Mouse (Mus musculus) urinary bladder, adult 2 months (tissue): ENCODE measurements around the gene Slx1b. TPM values are rescaled to one million over a fixed set of nuclear protein-coding genes. Genes with fewer than 3 reads are reported as not detected.

Experiments
- polyA plus RNA-seq: library from polyadenylated mRNA; depleted of rRNA; stranded (reverse); fragments of >200 nt; gene quantifications from 2 replicates; pipeline ENCODE4 v1.2.3, GENCODE M21; 2012; rRNA removed

Slx1b gene
- polyA plus RNA-seq, 1 experiment: 22.5 TPM

Other genes starting within 250 kb of the Slx1b start
- 0.22 and 0.57 TPM in 2 replicates for gene Atp2a1, start 232.7 kb downstream of the Slx1b start, polyA plus RNA-seq
- gene Sh2b1, start 220.4 kb downstream of the Slx1b start, polyA plus RNA-seq: 49.2 and 52.0 TPM in 2 replicates
- 76.6 and 83.6 TPM in 2 replicates for gene Tufm, start 208.4 kb downstream of the Slx1b start, polyA plus RNA-seq
- 59.3 and 76.0 TPM in 2 replicates for gene Atxn2l, start 192.3 kb downstream of the Slx1b start, polyA plus RNA-seq
- gene Eif3c, start 129.4 kb downstream of the Slx1b start, polyA plus RNA-seq: 85.5 and 109 TPM in 2 replicates
- gene Apobr, start 110.8 kb downstream of the Slx1b start, polyA plus RNA-seq: 2.1 and 3.0 TPM in 2 replicates
- 48.1 and 53.3 TPM in 2 replicates for gene Cln3, start 110.0 kb downstream of the Slx1b start, polyA plus RNA-seq
- gene Il27, start 100.8 kb downstream of the Slx1b start, polyA plus RNA-seq: 0.18 and 0.22 TPM in 2 replicates
- gene Nupr1, start 64.9 kb downstream of the Slx1b start, polyA plus RNA-seq: 67.1 and 82.3 TPM in 2 replicates
- gene Sgf29, start 46.5 kb downstream of the Slx1b start, polyA plus RNA-seq: 24.5 and 27.7 TPM in 2 replicates
- gene Sult1a1, start 19.4 kb downstream of the Slx1b start, polyA plus RNA-seq: 28.5 and 29.2 TPM in 2 replicates
- gene Bola2, start 383 bp downstream of the Slx1b start, polyA plus RNA-seq: 32.6 and 37.6 TPM in 2 replicates
- 34.8 and 39.4 TPM in 2 replicates for gene Coro1a, start 12.0 kb upstream of the Slx1b start, polyA plus RNA-seq
- gene Mapk3, start 63.8 kb upstream of the Slx1b start, polyA plus RNA-seq: 214 TPM in 2 replicates
- gene Gdpd3, start 70.5 kb upstream of the Slx1b start, polyA plus RNA-seq: 15.7 and 28.5 TPM in 2 replicates
- 188 and 213 TPM in 2 replicates for gene Ypel3, start 81.2 kb upstream of the Slx1b start, polyA plus RNA-seq
- gene Tbx6, start 85.7 kb upstream of the Slx1b start, polyA plus RNA-seq: 1.3 and 1.4 TPM in 2 replicates
- gene Ppp4c, start 96.7 kb upstream of the Slx1b start, polyA plus RNA-seq: 106 and 121 TPM in 2 replicates
- 2.4 and 2.9 TPM in 2 replicates for gene Fam57b, start 101.9 kb upstream of the Slx1b start, polyA plus RNA-seq
- not detected in 2 replicates for gene 4930451I11Rik, start 135.9 kb upstream of the Slx1b start, polyA plus RNA-seq
- gene Doc2a, start 151.6 kb upstream of the Slx1b start, polyA plus RNA-seq: not detected in 2 replicates
- gene Hirip3, start 166.2 kb upstream of the Slx1b start, polyA plus RNA-seq: 18.0 and 21.0 TPM in 2 replicates
- gene Ino80e, start 166.6 kb upstream of the Slx1b start, polyA plus RNA-seq: 42.3 and 46.0 TPM in 2 replicates
- gene Taok2, start 188.9 kb upstream of the Slx1b start, polyA plus RNA-seq: 55.8 and 65.4 TPM in 2 replicates
- gene Tmem219, start 227.1 kb upstream of the Slx1b start, polyA plus RNA-seq: 41.3 and 46.0 TPM in 2 replicates
- 16.3 and 16.4 TPM in 2 replicates for gene Kctd13, start 233.1 kb upstream of the Slx1b start, polyA plus RNA-seq